Mouse (Mus musculus): ENCODE results near the gene Mrpl1.

- TF ChIP-seq CTCF (IDR thresholded peaks at IDR 0.05; ENCODE audit: low read depth, low read length): no peak
- TF ChIP-seq TAL1 (conservative IDR thresholded peaks at IDR 0.05; ENCODE audit: low read depth, low read length): no peak
- no peak for TF ChIP-seq GATA1 (IDR thresholded peaks at IDR 0.05; ENCODE audit: borderline replicate concordance, low read length)
Measured at GRCm38 (mm10) chr5:96240856-96241255, 31.6 kb downstream of the Mrpl1 start.
